Mouse (Mus musculus) olfactory bulb, adult 2 months (tissue): Measurements from ENCODE around the gene Ndufa4.

Experiments
- CTCF ChIP-seq: fragments of 200-500 bp; IDR thresholded peaks from 2 replicates; pipeline ENCODE4 v1.5.1; 2012; ENCODE audit warnings: low read depth, mild to moderate bottlenecking, low read length, moderate library complexity; ENCODE audit not compliant: insufficient read depth
- POLR2A ChIP-seq: fragments of 200-500 bp; IDR thresholded peaks from 2 replicates; pipeline ENCODE4 v1.6.1; 2012; ENCODE audit warnings: mild to moderate bottlenecking, low read depth, low read length, moderate library complexity; ENCODE audit not compliant: insufficient read depth

DNA sequence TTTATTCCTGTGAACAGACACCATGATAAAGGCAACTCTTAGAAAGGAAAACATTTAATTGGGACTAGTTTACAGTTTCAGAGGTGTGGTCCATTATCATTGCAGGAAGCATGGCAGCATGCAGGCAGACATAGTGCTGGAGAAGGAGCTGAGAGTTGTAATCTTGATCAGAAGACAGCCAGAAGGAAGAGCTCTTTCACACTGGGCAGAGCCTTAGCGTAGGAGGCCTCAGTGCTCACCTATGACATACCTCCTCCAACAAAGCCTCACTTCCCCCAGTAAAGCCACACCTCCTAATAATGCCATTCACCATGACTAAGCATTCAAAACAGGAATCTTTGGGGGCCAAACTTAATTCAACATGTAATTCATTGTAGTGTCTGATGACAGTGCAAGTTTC lies 40.8 kb upstream of the Ndufa4 start:
- no peak for TF ChIP-seq POLR2A
- no peak for TF ChIP-seq CTCF
